Mouse (Mus musculus) intestine, embryonic 14.5 days (tissue): ENCODE results near the gene Per3. TPM values are rescaled to one million over a fixed set of nuclear protein-coding genes. Genes with fewer than 3 reads are reported as not detected.

Experiments used
- ATAC-seq: fragments of 200-750 bp; cut with Nextera tagmentation; replicated peaks from 2 replicates; pipeline ENCODE4 v1.8.0; 2017; ENCODE audit warnings: low read depth, moderate number of reproducible peaks, moderate TSS enrichment, moderate library complexity; ENCODE audit not compliant: low FRiP score, low TSS enrichment
- DNase-seq: peaks from one replicate; pipeline ENCODE4 v3.0.0-alpha.2; 2018; ENCODE audit warnings: low spot score
- H3K27ac ChIP-seq: fragments of 300-500 bp; sonication (generic); 2 replicates; pipeline ENCODE4 v1.5.1; 2014; ENCODE audit warnings: low read depth, mild to moderate bottlenecking, control low read depth
- H3K27me3 ChIP-seq: fragments of 300-500 bp; sonication (generic); replicated peaks from 2 replicates; pipeline ENCODE4 v1.6.1; 2014; ENCODE audit warnings: low read length, control low read depth; ENCODE audit not compliant: control insufficient read depth, insufficient read depth
- H3K36me3 ChIP-seq: fragments of 300-500 bp; sonication (generic); 2 replicates; pipeline ENCODE4 v1.6.1; 2014; ENCODE audit warnings: low read length, control low read depth; ENCODE audit not compliant: control insufficient read depth, insufficient read depth
- H3K4me1 ChIP-seq: fragments of 300-500 bp; sonication (generic); replicated peaks from 2 replicates; pipeline ENCODE4 v1.6.1; 2014; ENCODE audit warnings: low read length, control low read depth, mixed read lengths; ENCODE audit not compliant: control insufficient read depth, insufficient read depth
- H3K4me2 ChIP-seq: fragments of 300-500 bp; sonication (generic); 2 replicates; pipeline ENCODE4 v1.6.1; 2014; ENCODE audit warnings: low read length
- H3K4me3 ChIP-seq: fragments of 300-500 bp; sonication (generic); 2 replicates; pipeline ENCODE4 v1.5.1; 2014; ENCODE audit warnings: low read depth, low read length, control low read depth, mixed read lengths
- H3K9ac ChIP-seq: fragments of 300-500 bp; sonication (generic); 2 replicates; pipeline ENCODE4 v1.6.1; 2014; ENCODE audit warnings: mild to moderate bottlenecking, low read length
- H3K9me3 ChIP-seq: fragments of 300-500 bp; sonication (generic); 2 replicates; pipeline ENCODE4 v1.6.1; 2016; ENCODE audit warnings: low read length, control low read depth; ENCODE audit not compliant: control insufficient read depth
- WGBS: fragments of 180-500 bp; shearing (Covaris S2); extraction: QIAGEN DNeasy Blood & Tissue Kit; methylation state at CpG from one replicate; pipeline ENCODE4 v1.1.7; 2014; 5-methylcytosine and 5-hydroxymethylcytosine counted together
- polyA plus RNA-seq: library from polyadenylated mRNA; unstranded; fragments of >200 nt; fragmentation: Nextera tagmentation; extraction: Ambion mirVana; gene quantifications from 2 replicates; pipeline ENCODE4 v1.2.1, GENCODE M21; 2014

The Per3 gene
- polyA plus RNA-seq, 1 experiment from 2014 or later, result 6.0 TPM

GRCm38 (mm10) chr4:150978156-150978910 lies 66.1 kb downstream of the Per3 start:
- H3K27ac ChIP-seq, result no peak overlapping the region
- DNase-seq (no peak), ATAC-seq (no peak)
- 88% methylated on average over 21 of the region's 21 CpGs for WGBS
- no peak overlapping the region for H3K4me2 ChIP-seq
- no peak overlapping the region for H3K4me3 ChIP-seq
- H3K9me3 ChIP-seq, result no peaks in the 10 kb centered on the region
- no peaks in the 10 kb centered on the region for H3K27me3 ChIP-seq
- H3K36me3 ChIP-seq, result no peaks in the 10 kb centered on the region
- H3K9ac ChIP-seq, result no peak overlapping the region
- no peaks in the 10 kb centered on the region for H3K4me1 ChIP-seq

- no peaks in the 10 kb centered on the region for H3K4me1 ChIP-seq
- H3K9me3 ChIP-seq, result no peaks in the 10 kb centered on the region
- H3K4me2 ChIP-seq, result no peak overlapping the region
- H3K27me3 ChIP-seq, result no peaks in the 10 kb centered on the region
- no peak overlapping the region for H3K27ac ChIP-seq
- no peak for DNase-seq
- no peak overlapping the region for H3K4me3 ChIP-seq
- 21% methylated on average over 1 of the region's 1 CpGs for WGBS
- no peak overlapping the region for H3K9ac ChIP-seq
- no peak for ATAC-seq
- no peaks in the 10 kb centered on the region for H3K36me3 ChIP-seq
Measured at GRCm38 (mm10) chr4:150975145-150975544, 69.3 kb downstream of the Per3 start.

- no peak overlapping the region for H3K9ac ChIP-seq
- H3K27me3 ChIP-seq, result no peaks in the 10 kb centered on the region
- no peak overlapping the region for H3K4me2 ChIP-seq
- WGBS, result 83% methylated on average over 8 of the region's 8 CpGs
- no peaks in the 10 kb centered on the region for H3K9me3 ChIP-seq
- DNase-seq, result no peak
- ATAC-seq, result no peak
- no peak overlapping the region for H3K27ac ChIP-seq
- no peaks in the 10 kb centered on the region for H3K36me3 ChIP-seq
- H3K4me1 ChIP-seq, result no peaks in the 10 kb centered on the region
- no peak overlapping the region for H3K4me3 ChIP-seq
Measured at GRCm38 (mm10) chr4:150973264-150973663, 71.2 kb downstream of the Per3 start.

- Histone ChIP-seq H3K4me3 (no peak overlapping the region), H3K36me3 (no peaks in the 10 kb centered on the region), H3K4me2 (no peak overlapping the region), H3K27me3 (no peaks in the 10 kb centered on the region), H3K4me1 (no peaks in the 10 kb centered on the region), H3K9me3 (no peaks in the 10 kb centered on the region), H3K27ac (no peak overlapping the region), H3K9ac (no peak overlapping the region)
- no peak for DNase-seq
- 88% methylated on average over 8 of the region's 8 CpGs for WGBS
- no peak for ATAC-seq
Measured at GRCm38 (mm10) chr4:150968956-150969355, 75.5 kb downstream of the Per3 start.

DNA sequence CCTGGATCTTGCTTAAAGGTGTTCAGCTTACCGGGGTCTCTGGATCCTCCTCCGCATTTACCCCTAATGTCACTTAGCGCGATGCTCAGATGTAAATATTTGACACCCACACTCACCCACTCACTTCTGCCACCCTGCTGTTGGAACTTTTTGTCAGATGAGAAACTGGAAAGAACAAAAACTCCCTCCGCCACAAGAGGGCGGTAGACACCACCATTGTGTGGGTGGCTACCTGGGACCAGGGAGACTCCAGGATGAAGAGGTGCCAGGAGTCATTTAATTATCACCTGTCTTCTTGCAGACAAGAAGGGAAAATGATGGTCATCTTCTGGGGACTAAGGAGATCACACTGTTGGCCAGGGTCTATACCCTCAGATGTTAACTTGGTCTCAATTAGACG lies 77.9 kb downstream of the Per3 start:
- Histone ChIP-seq H3K4me1 (no peaks in the 10 kb centered on the region), H3K9ac (no peak overlapping the region), H3K4me2 (no peak overlapping the region), H3K4me3 (no peak overlapping the region), H3K36me3 (no peaks in the 10 kb centered on the region), H3K27ac (no peak overlapping the region), H3K9me3 (no peaks in the 10 kb centered on the region), H3K27me3 (no peaks in the 10 kb centered on the region)
- DNase-seq, result peak; percentile 80
- no peak for ATAC-seq
- WGBS, result 15% methylated on average over 7 of the region's 7 CpGs

GRCm38 (mm10) chr4:150965555-150965951 lies 78.9 kb downstream of the Per3 start:
- H3K27me3 ChIP-seq, result no peaks in the 10 kb centered on the region
- 64% methylated on average over 11 of the region's 11 CpGs for WGBS
- H3K9me3 ChIP-seq, result no peaks in the 10 kb centered on the region
- ATAC-seq (no peak), DNase-seq (no peak)
- H3K36me3 ChIP-seq, result no peaks in the 10 kb centered on the region
- no peak overlapping the region for H3K9ac ChIP-seq
- H3K4me1 ChIP-seq, result no peaks in the 10 kb centered on the region
- no peak overlapping the region for H3K4me2 ChIP-seq
- no peak overlapping the region for H3K4me3 ChIP-seq
- H3K27ac ChIP-seq, result no peak overlapping the region

DNA sequence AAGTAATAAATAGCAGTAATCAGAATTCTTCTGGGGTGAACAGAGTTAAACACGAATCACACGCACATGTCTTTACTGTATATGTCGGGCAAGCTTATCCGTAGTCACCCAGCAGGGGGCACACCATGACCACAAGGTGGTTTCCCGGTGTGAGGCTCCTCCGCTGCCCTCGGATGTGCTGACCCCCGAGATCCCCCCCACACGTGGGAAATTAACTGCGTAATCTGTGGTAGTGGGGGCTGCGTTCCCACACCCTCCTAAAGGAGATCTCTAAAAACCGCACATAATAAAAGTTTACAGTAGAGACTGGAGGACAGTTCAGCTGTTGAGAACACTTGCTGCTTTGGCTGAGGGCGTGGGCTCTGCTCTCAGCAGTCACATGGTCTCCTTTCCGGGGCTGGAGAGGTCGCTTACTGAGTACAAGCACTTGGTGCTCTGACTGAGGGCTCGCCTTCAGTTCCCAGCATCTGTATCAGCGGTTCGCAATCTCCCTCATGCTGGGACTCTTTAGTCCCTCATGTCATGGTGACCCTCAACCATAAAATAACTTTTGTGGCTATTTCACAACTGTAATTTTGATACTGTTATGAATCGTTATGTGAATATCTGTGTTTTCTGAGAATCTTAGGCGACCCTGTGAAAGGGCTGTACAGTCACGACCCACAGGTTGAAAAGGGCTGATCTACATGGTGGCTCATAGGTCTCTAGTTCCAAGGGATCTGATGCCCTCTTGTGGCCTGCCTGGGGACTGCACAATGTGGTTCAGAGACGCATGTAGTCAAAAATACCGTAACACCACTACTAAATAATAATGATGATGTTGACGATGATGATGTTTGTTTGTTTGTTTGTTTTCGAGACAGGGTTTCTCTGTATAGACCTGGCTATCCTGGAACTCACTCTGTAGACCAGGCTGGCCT lies 79.6 kb downstream of the Per3 start:
- no peaks in the 10 kb centered on the region for H3K4me1 ChIP-seq
- ATAC-seq (no peak; the same call in 1 of the 2 replicates), DNase-seq (peak; percentile 94)
- peak overlapping the region; percentile 43 for H3K4me2 ChIP-seq
- H3K27me3 ChIP-seq, result no peaks in the 10 kb centered on the region
- H3K36me3 ChIP-seq, result no peaks in the 10 kb centered on the region
- WGBS, result 15% methylated on average over 25 of the region's 25 CpGs
- H3K4me3 ChIP-seq, result peak overlapping the region; percentile 13; the same call in 1 of the 2 replicates
- H3K27ac ChIP-seq, result no peak overlapping the region
- H3K9ac ChIP-seq, result no peak overlapping the region
- H3K9me3 ChIP-seq, result no peaks in the 10 kb centered on the region

DNA sequence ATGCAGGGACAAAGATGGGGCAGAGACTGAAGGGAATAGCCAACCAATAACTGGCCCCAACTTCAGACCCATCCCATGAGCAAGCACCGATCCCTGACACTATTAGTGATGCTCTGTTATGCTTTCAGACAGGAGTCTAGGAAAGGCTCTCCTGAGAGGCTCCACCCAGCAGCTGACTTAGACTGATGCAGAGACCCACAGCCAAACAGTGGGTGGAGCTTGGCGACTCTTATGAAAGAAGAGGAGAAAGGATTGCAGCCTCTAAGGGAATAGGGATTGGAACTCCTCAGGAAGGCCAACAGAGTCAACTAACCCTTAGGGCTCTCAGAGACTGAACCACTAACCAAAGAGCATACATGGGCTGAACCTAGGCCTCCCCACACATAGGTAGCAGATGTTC lies 80.8 kb downstream of the Per3 start:
- WGBS, result 62% methylated on average over 2 of the region's 2 CpGs
- Histone ChIP-seq H3K27ac (no peak overlapping the region), H3K4me3 (no peak overlapping the region), H3K27me3 (no peaks in the 10 kb centered on the region), H3K4me2 (no peak overlapping the region), H3K9me3 (no peaks in the 10 kb centered on the region), H3K9ac (no peak overlapping the region), H3K4me1 (no peaks in the 10 kb centered on the region), H3K36me3 (no peaks in the 10 kb centered on the region)
- ATAC-seq (no peak), DNase-seq (no peak)
